Mouse (Mus musculus) lung, adult 2 months (tissue): ENCODE measurements around the gene Cyb561.

Source experiments
- CTCF ChIP-seq: fragments of 200-500 bp; IDR thresholded peaks from 2 replicates; pipeline ENCODE4 v1.5.1; 2011; ENCODE audit warnings: mild to moderate bottlenecking, low read length, control low read depth; ENCODE audit not compliant: insufficient read depth
- POLR2A ChIP-seq: fragments of 200-500 bp; IDR thresholded peaks from 2 replicates; pipeline ENCODE4 v1.6.1; 2011; ENCODE audit warnings: low read depth, mild to moderate bottlenecking, control low read depth, low read length, borderline replicate concordance; ENCODE audit errors: extremely low read depth

DNA sequence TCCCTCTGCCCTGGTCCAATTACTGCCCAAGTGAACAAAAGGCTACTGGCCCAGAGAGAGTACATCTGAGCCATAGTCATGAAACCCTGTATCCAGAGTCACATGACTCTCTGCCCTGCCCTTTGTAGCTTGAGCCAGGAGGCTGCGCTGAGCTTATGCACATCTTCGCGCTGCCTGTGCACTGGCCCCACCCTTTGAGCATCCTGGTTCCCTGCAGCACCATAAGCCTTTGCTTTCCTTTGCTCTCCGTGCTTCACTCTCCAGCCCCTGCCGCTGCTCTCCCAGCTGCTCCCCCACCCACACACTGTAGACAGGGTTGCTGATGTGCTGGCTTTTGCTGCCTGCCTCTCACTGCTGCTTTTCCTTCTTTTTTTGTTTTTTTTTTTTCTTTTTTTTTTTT, 39.6 kb downstream of the Cyb561 start:
- TF ChIP-seq CTCF (no peak), POLR2A (no peak)
